Mouse (Mus musculus) left cerebral cortex, adult 8-10 months (tissue): ENCODE measurements around the gene Fgfrl1. TPM values are rescaled to one million over a fixed set of nuclear protein-coding genes. Genes with fewer than 3 reads are reported as not detected.

ENCODE experiments used
- DNase-seq, 2 experiments: peaks; one replicate each; pipeline ENCODE4 v3.0.0; 2022; ENCODE audit warnings: low spot score in 2 of 2
- total RNA-seq, 4 experiments: library from RNA; stranded (reverse); gene quantifications; 2 replicates each; pipeline ENCODE4 v1.2.4; 2022

The Fgfrl1 gene
- total RNA-seq, 4 experiments from 2014 or later, result 18.0 to 28.3 (median 25.3) TPM

DNA sequence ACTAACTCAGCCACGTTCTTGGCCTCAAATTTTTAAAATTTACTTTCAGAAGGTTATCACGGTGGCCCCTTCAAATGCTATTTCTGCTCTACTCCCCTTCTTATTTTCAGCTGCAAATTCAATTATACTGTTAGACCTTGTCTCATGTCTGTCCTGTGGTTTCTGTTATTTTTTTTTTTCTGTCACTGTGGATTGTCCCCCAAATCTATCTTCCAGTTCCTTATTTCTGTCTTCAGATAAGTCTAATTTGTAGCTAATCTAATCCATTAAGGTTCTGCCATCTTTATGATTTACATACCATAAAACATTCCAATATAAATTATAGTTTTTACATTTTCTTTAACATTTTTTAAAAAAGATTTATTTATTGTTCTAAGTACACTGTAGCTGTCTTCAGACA is 24.8 kb upstream of the Fgfrl1 start:
- DNase-seq, result no peak

DNA sequence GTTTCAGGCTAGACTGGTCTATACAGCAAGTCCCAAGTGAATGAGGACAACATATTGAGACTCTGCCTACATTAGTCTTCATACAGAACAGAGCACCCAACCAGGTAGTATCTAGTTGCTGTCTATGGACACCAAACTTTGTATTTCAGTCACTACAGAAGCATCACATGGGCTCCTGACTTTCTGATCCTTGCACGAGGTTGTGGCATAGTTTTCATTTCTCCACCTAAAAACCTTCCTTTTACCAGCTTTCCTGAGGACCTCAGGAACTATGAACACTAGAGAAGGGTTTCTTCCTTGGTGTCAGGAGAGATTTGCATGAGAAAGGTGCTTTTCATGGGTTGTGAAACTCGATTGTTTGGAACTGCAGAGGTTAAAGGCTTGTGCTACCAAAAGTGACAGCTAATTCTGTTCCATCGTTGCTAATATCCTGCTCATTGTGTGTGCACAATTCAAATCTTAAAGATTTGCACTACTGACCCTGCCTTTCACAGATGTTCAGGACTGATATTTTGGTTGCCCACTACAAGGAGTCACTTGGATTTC is 23.7 kb upstream of the Fgfrl1 start:
- no peak for DNase-seq

DNA sequence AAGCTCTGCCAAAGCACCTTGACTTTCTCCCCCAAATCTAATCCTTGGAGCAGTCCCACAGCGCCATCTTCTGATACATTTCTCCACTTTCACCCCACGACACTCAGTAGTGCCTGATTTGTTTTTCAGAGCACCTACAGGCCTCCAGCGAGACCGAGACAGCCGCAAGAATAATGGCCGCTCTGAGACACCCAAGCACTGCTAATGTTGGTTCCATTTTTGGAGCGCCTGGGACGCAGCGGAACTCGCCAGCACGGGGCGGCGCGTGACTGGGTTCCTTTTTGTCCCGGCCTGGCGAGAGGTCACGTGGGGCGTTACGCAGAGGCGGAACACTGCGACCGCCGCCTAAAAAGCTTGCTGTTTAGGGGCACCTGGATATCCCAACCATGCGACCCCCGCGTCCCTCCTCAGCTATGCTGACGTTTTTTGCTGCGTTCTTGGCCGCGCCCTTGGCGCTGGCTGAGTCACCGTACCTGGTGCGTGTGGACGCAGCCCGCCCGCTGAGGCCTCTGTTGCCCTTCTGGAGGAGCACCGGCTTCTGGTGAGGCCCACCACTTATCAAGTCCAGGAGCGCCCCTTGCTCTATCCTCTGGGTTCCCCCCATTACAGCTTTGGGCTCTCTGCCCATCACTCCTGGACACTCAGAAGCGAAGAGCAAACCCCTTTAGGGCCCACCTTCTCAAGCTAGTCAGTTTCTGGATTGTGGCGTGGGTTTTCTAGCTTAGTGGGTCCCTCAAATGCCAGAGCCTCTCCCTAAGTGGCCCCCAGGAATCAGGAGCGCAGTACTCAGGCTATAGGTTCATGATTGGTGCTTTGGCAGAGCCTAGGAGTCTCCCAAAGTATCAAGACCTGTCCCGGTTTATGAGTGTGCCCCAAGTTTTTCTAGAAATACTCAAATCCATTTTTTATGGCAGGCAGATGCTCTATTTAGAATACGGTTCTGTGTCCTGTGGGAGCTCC is 22.9 kb upstream of the Fgfrl1 start, which contains the start of gene Dgkq:
TSS of gene Dgkq (minus strand) at position 696 of the 960 bp plus-strand sequence.
- peak; percentile 88 to 90 for DNase-seq

DNA sequence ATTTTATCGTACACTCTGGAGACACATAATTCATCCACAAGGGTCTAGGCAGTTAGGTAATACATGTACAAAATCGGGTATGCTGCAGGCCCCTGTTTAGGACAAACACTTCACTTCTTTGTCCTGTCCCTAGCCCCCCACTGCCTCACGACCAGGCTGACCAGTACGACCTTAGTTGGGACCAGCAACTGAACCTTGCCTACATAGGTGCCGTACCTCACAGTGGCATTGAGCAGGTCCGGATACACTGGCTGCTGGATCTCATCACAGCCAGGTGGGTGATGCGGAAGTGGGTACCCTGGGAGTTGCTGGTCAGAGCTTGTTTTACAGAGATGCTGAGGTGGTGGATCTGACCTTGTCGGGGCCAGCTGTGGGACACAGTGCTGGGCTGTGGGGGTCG is 22.2 kb upstream of the Fgfrl1 start:
- no peak for DNase-seq

DNA sequence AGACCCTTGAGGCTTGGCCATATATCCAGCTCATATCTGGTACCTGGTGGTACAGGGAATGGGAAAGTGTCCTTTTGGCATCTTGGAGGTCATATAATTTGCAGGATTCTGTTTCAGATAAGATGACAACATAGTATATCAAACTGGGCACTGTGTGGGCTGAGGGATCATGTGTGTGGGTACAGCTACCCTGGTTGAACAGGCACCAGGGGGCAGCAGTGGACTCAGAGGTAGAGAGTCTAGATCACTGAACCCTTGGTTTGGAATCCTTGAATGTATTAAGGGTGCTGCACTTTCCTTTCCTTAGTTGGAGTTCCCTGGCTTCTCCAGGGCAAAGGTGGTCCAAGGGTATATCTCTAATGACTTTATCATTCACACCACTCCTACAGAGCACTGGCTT is 21.4 kb upstream of the Fgfrl1 start:
- no peak for DNase-seq

DNA sequence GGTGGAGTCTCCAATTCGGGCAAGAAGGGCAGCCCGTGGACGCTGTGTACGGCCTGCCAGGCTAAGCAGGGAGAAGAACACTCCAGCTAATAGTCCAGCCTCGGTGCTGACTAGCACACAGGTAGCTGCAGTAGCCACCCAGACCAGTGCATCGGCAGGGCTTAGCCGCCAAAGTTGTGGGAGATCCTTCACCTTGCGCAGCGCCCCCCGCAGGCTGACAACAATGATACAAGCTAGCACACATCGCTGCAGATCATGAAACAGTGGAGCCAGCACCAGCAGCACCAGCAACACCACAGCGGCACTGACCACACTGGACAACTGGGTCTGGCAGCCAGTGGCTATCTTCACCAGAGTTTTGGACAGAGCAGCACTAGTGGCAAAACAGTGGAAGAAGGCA is 20.4 kb upstream of the Fgfrl1 start:
- DNase-seq, result no peak

DNA sequence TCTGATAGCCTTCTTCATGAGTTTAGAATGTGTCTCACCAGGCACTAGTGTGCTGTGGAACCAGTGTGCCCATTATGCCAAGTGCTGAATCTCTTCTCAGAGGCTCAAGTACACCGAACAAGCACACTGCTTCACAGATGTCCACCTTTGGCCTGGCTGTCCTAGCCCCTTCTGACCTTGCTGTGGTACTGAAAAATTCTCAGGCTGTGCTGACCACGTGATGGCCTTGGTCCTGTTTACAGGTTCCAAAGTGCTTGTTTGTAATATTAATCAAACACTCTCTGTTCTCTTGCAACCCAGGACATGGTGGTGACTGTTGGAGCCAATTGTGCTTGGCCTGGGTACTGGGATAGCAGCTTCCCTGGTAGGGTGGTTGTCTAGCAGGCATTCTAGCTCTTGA is 17.6 kb upstream of the Fgfrl1 start:
- no peak for DNase-seq

DNA sequence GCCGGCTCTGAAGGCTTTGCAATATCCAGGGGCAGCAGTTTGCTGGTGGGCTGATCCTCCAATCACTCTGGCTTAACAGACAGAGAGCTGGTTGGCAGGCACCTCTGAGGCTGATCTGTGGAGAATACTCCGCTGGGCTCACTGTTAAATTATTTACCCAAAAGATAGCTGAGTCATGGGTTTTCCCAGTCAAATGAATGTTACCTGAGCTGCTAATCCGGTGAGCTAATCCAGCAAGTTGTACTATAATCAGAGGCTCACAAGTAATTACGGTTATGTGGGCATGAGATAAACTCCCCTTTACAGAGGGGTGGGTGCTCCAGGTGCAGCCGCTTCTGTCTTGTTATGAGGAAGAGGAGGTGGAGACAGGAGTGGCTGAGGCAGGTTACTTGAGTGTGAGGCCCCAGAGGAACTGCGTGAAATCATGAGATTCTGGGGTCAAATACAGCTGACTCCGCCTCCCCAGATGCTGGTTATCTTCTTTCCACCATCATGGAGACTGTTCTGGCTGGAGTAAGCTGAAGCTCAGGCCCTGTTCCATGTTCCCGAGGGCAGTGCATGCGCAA is 16.8 kb upstream of the Fgfrl1 start, which contains the start of gene Slc26a1:
TSS of gene Slc26a1 (minus strand) at position 319 of the 566 bp plus-strand sequence.
- DNase-seq, result no peak

DNA sequence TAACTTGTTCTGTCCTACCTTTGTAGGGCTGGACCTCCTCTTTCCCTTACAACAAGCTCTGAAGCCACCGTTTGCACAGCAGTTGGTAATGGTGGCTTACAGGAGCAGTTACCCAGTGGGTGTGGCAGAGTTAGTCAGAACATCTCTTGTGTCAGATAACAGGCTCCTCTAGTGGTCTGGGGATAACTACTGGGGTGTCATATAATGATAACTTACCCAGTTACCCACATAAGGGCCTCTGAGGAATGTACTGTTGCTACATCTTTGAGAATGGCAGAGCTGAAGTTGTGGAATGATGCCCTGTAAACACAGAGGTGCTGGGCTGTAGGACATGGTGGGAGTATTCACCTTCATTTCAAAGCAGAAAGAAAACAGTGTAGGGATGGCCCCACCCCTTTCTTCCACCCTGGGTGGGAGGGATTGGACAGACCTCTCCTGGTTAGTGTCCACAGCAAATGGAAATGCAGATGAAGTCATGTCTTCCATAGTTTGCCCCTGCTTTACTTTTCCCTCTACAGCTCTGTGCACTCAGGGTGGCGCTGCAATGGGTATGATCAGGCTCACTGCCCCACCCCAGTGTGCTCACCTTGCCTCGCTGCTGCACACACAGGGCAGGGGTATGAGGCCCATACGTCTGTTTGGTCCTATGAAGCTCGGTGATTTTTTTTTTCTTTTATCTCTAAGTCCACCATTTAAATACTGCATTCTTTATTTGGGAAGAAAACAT is 15.2 kb upstream of the Fgfrl1 start:
- no peak for DNase-seq

DNA sequence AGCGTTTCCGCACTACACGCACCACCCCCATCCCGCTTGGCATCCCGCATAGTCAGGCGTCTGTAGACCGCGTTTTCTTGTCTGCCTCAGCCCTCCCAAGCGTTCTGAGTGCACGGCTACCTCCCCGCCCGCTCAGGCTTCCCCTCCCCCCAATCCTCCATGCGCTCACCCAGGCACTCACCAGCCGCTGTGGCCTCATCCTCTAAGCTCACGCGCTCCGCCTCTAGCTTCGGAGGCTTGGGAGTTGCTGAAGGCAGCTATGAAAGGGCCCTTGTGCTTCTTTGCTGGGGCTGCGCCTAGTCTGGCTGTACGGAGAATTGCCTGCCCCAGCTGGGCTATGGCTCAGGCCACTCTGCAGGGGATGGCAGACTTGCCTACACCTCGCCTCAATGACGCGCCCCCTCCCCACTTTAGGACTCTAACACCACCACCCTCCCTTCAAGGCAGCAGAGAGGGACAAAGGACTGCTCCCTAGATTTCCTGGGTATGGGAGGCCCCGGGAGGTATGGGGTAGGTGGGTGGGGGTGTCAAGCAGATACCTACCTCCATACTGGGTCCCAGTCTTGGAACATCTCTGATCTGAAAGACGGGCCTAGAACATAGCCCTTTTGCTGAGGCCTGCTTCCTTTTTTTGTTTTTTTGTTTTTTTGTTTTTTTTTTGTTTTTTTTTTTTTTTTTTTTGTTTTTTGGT is 14.4 kb upstream of the Fgfrl1 start:
- DNase-seq, result peak; percentile 69 to 88

DNA sequence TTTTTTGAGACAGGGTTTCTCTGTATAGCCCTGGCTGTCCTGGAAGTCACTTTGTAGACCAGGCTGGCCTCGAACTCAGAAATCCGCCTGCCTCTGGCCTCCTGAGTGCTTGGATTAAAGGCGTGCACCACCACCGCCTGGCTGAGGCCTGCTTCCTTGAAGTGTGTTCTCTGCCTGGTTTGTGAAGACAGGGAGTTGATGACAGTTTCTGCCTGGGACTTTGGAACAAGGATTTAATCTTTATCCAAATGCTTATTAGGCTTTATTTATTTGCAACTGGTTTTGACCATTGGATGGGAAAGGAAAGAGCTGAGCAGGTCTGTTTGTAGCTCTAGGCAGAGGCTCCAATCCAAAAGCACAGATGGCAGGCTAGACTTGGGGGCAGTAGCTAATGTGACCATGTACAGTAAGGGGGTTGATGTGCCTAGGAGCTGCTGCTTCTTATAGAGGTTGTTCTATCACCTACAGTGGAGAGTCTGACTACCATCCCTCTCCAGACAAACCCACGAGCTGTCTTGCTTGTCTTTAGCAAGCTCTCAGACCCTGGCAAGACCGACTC is 13.8 kb upstream of the Fgfrl1 start:
- no peak for DNase-seq

DNA sequence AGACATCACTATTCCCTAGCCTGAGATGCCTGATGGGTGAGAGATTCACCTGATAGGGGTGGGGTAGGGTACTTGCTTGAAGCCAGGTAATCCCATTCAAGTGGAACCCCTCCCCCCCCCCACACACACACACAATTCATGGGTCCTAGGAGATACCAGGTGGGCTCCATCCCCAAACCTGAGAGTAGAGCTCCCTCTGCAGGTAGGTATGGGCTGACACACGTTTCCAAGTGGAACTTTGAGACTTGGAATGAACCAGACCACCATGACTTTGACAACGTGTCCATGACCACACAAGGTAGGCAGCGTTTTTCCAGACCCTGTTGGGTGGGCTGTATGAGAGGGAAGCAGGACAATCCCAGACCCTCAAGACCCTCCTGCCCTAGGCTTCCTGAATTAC is 12.3 kb upstream of the Fgfrl1 start:
- DNase-seq, result no peak

DNA sequence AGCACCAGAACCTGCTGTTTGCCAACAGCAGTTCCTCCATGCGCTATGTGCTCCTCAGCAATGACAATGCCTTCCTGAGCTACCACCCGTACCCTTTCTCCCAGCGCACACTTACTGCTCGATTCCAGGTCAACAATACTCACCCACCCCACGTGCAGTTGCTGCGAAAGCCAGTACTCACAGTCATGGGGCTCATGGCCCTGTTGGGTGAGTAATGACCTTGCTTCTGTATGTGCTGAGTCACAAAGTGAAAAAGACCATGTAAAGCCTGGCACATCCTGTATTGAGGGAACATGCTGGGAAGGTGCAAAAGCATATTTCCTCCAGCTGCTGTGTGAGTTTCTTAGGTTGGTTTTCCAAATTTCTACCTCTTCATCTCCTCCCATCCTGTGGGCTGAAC is 11.3 kb upstream of the Fgfrl1 start:
- DNase-seq, result no peak

DNA sequence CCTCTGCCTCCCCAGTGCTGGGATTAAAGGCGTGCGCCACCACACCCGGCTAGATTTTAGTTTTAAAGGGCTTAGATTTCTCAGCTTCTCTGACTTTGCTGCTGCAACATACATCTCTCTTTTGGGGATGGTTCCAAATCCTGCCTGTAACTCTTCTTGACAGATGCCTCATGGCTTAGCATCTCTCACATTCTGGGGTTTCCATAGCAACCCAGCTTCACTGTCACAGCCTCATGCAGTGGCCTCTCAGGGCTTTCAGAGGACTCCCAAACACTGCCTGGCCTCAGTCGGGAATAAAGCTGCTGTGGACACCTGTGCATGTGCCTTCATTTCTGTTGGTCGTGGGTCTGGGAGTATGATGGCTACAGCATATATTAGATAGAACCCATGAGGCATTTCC is 3.1 kb upstream of the Fgfrl1 start:
- no peak for DNase-seq

DNA sequence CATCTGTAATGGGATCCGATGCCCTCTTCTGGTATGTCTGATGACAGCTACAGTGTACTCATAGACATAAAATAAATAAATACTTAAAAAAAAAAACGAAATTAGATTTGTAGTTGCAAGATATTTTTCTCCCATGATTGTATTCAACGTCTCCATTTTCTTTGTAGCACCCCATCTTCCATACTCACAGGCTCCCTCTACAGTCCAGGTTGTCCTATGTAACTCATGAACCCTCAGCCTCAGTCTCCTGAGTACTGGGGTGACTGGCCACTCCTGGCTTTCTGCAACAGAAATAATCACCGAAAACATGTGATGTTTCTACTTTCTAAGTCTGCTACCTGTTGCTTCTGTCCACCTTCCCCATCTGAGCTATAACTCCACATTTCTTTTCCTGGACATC is 1.0 kb upstream of the Fgfrl1 start:
- DNase-seq, result no peak

DNA sequence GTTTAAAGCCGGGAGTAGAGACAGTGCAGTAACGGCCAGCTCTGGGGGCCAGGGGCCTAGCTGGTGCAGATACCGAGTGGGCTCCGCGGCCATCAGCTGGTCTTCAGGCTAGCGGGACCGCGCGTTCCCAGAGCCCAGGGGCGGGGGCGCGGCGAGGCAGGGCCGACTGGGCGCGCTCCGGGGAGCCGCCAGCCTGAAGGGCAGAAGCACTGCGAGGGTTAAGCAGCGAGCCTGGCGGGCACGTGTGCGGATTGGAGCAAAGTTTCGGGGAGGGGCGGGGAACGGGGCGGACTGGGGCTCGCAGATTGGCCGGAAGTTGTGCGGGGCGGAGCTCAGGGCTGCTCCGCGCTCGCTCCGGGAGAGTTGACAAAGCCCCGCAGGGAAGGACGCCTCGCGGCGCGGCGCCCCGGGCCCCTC is 1.7 kb downstream of the Fgfrl1 start:
- no peak for DNase-seq

DNA sequence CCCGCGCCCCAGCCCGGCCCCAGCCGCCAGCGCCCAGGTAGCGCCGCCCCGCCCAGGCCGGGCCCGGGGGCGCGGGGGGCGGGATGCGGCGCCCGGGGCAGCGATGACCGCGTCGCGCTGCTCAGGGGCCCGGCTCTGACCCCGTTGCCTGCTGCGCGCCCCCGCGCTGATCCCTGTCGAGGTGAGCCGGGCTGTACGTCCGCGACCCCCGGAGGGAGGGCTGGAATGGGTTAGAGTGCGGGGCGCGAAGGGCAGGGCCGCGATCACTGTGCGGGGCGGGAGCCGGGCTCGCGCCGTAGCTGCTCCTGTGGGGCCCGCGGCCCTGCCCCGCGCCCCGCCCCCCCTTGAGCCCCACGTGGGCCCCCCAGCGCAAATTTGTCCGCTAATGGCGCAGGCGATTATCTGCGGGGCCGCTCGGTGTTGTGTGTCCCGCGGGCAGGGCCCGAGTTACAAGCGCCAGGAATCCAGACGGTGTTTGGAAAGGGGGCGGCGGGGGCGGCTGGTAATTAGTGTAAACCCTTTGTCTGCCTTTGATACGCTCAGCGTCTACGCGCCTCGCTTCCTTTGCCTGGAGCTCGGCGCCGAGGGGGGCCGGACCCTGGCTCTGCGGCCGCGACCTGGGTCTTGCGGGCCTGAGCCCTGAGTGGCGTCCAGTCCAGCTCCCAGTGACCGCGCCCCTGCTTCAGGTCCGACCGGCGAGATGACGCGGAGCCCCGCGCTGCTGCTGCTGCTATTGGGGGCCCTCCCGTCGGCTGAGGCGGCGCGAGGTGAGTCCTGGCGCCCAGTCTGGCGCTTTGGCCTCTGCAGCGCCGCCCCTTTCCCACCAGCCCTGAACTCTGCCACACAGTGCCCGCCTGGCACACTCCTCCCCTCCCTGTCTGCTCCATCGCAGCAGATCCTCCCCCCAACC is 2.4 kb downstream of the Fgfrl1 start:
- DNase-seq, result no peak

DNA sequence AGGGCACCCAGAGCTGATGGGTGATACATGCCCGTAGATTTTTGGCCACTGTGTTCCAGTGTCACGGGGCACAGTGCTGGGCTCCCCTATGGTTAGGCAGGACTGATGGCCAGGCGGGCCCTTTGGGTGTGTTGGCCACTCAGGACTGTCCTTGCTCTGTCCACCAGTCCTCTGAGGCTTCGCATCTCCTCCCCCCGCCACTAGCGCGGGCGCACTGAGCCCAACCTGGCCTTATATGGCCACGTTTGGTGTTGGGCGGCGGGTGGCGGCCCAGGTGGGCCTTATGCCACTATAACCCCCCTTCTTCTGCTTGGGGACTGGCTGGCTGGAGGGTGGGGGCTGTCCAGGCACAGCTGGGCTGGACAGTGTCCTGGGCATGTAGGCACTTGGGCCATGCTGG is 3.7 kb downstream of the Fgfrl1 start:
- DNase-seq, result no peak

DNA sequence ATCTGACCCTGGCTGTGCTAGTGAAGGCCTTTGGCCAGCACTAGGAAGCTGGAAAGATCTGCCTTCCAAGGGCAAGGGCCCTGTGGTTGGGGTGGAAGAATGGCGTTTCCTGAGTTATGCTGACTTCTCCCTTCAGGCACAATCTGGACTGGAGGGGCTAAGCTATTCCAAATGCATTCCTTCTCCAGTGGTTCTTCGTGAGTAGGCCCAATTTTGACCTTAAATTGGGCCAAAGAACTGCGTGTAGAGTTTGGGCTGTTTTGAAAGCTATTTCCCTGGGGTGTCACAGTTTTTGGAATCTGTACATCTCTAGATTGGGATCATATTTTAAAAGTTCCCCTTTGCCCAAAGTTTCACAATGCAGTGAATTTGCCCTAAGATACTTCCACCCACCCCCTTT is 4.4 kb downstream of the Fgfrl1 start:
- no peak for DNase-seq

DNA sequence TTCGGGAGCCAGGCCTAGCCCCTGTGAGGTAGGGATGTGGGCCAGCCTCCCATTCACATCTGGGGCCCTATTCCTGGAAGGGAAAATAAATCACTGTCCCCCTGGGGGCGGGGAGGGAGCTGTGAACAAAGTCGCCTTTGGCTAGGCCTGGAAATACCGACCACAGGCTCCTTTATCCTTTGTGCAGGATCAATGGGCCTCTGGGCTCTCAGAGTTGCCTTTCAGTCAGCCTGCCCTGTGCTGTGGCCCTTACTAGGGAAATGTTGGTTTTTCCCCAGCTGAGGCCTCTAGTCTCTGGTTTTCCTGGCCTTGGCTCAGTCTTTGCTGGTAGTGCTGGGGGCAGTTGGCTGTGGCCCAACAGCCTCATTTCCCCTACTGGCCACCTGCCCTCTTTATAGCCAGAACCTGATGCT is 5.2 kb downstream of the Fgfrl1 start:
- DNase-seq, result peak in 1 of 2 experiments; percentile 80
